Mouse (Mus musculus) large intestine, adult 2 months (tissue): ENCODE measurements at regions not wholly inside any gene's neighbourhood (a gene's known extent, or its start where the extent isn't known, plus 50 kb on each side); places are given as distances from the start of the nearest gene placed in this dataset.

ENCODE experiments used
- DNase-seq: peaks from one replicate; pipeline ENCODE4 v3.0.0-alpha.2; 2012; ENCODE audit warnings: low read depth, low spot score
- WGBS: fragments of 180-500 bp; shearing (Covaris S2); methylation state at CpG from one replicate; pipeline ENCODE4 v1.1.7; 2018; 5-methylcytosine and 5-hydroxymethylcytosine counted together

GRCm38 (mm10) chr11:19143267-19144000, 124.6 kb upstream of the Meis1 start:
- DNase-seq: no peak
- WGBS: 78% methylated on average over 17 of the region's 17 CpGs

GRCm38 (mm10) chr11:19144506-19144905, 125.7 kb upstream of the Meis1 start:
- 84% methylated on average over 6 of the region's 6 CpGs for WGBS

GRCm38 (mm10) chr11:19145263-19145662, 126.5 kb upstream of the Meis1 start:
- DNase-seq: no peak
- WGBS: 80% methylated on average over 9 of the region's 9 CpGs

More at GRCm38 (mm10) chr11:19144506-19144905, 125.7 kb upstream of the Meis1 start:
- no peak for DNase-seq

- no peak for DNase-seq
- 88% methylated on average over 3 of the region's 3 CpGs for WGBS
Measured at GRCm38 (mm10) chr11:19145991-19146390, 127.2 kb upstream of the Meis1 start.

- whole genome bisulfite sequencing: 77% methylated on average over 3 of the region's 3 CpGs
- DNase-seq: no peak
Measured at GRCm38 (mm10) chr11:19151026-19151425, 132.2 kb upstream of the Meis1 start.

- 60% methylated on average over 4 of the region's 4 CpGs for WGBS
- no peak for DNase-seq
Measured at GRCm38 (mm10) chr11:19153714-19154113, 134.9 kb upstream of the Meis1 start.

GRCm38 (mm10) chr11:19154813-19155616, 136.2 kb upstream of the Meis1 start:
- DNase-seq: no peak
- 72% methylated on average over 4 of the region's 4 CpGs for WGBS

- WGBS: 66% methylated on average over 2 of the region's 2 CpGs
Measured at GRCm38 (mm10) chr11:19155617-19155983, 136.8 kb upstream of the Meis1 start.

GRCm38 (mm10) chr11:19160227-19160626, 141.4 kb upstream of the Meis1 start:
- WGBS: 37% methylated on average over 3 of the region's 3 CpGs
- no peak for DNase-seq

More at GRCm38 (mm10) chr11:19155617-19155983, 136.8 kb upstream of the Meis1 start:
- no peak for DNase-seq

GRCm38 (mm10) chr11:19160669-19161068, 141.9 kb upstream of the Meis1 start:
- no peak for DNase-seq
- 34% methylated on average over 5 of the region's 5 CpGs for WGBS

- WGBS: 82% methylated on average over 2 of the region's 2 CpGs
- no peak for DNase-seq
Measured at GRCm38 (mm10) chr11:19170938-19171337, 152.2 kb upstream of the Meis1 start.

GRCm38 (mm10) chr11:19174305-19175017, 155.7 kb upstream of the Meis1 start:
- 87% methylated on average over 13 of the region's 13 CpGs for WGBS

GRCm38 (mm10) chr11:19179290-19179689, 160.5 kb upstream of the Meis1 start:
- 86% methylated on average over 1 of the region's 1 CpGs for WGBS
- no peak for DNase-seq

More at GRCm38 (mm10) chr11:19174305-19175017, 155.7 kb upstream of the Meis1 start:
- no peak for DNase-seq

GRCm38 (mm10) chr11:19189778-19190177, 171.0 kb upstream of the Meis1 start:
- DNase-seq: no peak
- WGBS: 43% methylated on average over 2 of the region's 2 CpGs

- 56% methylated on average over 1 of the region's 1 CpGs for WGBS
- no peak for DNase-seq
Measured at GRCm38 (mm10) chr11:19194464-19194863, 175.7 kb upstream of the Meis1 start.

- 90% methylated on average over 1 of the region's 1 CpGs for WGBS
- no peak for DNase-seq
Measured at GRCm38 (mm10) chr11:19197790-19198189, 179.0 kb upstream of the Meis1 start.

GRCm38 (mm10) chr11:19202602-19203517, 184.1 kb upstream of the Meis1 start:
- WGBS: 89% methylated on average over 8 of the region's 8 CpGs
- DNase-seq: no peak

GRCm38 (mm10) chr11:19203518-19203900, 184.7 kb upstream of the Meis1 start:
- 73% methylated on average over 4 of the region's 4 CpGs for WGBS
- no peak for DNase-seq

GRCm38 (mm10) chr11:19203968-19204367, 185.2 kb upstream of the Meis1 start:
- 52% methylated on average over 5 of the region's 5 CpGs for WGBS
- DNase-seq: no peak
